Mouse (Mus musculus) lung, embryonic 16.5 days (tissue): ENCODE results near the gene Slain1. TPM values are rescaled to one million over a fixed set of nuclear protein-coding genes. Genes with fewer than 3 reads are reported as not detected.

Experiments used
- ATAC-seq: fragments of 200-750 bp; cut with Nextera tagmentation; 2 replicates; pipeline ENCODE4 v1.8.0; 2017; ENCODE audit warnings: low read depth, mild to moderate bottlenecking, moderate library complexity
- H3K27ac ChIP-seq: fragments of 300-500 bp; sonication (generic); 2 replicates; pipeline ENCODE4 v1.5.1; 2014; ENCODE audit warnings: mild to moderate bottlenecking, control low read depth, low read length
- H3K27me3 ChIP-seq: fragments of 300-500 bp; sonication (generic); 2 replicates; pipeline ENCODE4 v1.6.1; 2014; ENCODE audit warnings: low read depth, low read length, mixed read lengths; ENCODE audit not compliant: control insufficient read depth, insufficient read depth
- H3K36me3 ChIP-seq: fragments of 300-500 bp; sonication (generic); 2 replicates; pipeline ENCODE4 v1.6.1; 2014; ENCODE audit warnings: low read length; ENCODE audit not compliant: control insufficient read depth, insufficient read depth
- H3K4me1 ChIP-seq: fragments of 300-500 bp; sonication (generic); replicated peaks from 2 replicates; pipeline ENCODE4 v1.6.1; 2014; ENCODE audit warnings: low read length, mixed read lengths; ENCODE audit not compliant: control insufficient read depth, insufficient read depth
- H3K4me2 ChIP-seq: fragments of 300-500 bp; sonication (generic); 2 replicates; pipeline ENCODE4 v1.6.1; 2014; ENCODE audit warnings: low read depth, low read length, control low read depth
- H3K4me3 ChIP-seq: fragments of 300-500 bp; sonication (generic); 2 replicates; pipeline ENCODE4 v1.5.1; 2014; ENCODE audit warnings: mild to moderate bottlenecking, low read length, control low read depth
- H3K9ac ChIP-seq: fragments of 300-500 bp; sonication (generic); 2 replicates; pipeline ENCODE4 v1.6.1; 2014; ENCODE audit warnings: low read length, control low read depth
- H3K9me3 ChIP-seq: fragments of 300-500 bp; sonication (generic); 2 replicates; pipeline ENCODE4 v1.6.1; 2016; ENCODE audit warnings: low read length; ENCODE audit not compliant: control insufficient read depth
- WGBS: fragments of 180-500 bp; shearing (Covaris S2); extraction: QIAGEN DNeasy Blood & Tissue Kit; methylation state at CpG from one replicate; pipeline ENCODE4 v1.1.7; 2014; 5-methylcytosine and 5-hydroxymethylcytosine counted together
- polyA plus RNA-seq: library from polyadenylated mRNA; unstranded; fragments of >200 nt; fragmentation: Nextera tagmentation; extraction: Ambion mirVana; gene quantifications from 2 replicates; pipeline ENCODE4 v1.2.1, GENCODE M21; 2015

Slain1 gene
- polyA plus RNA-seq, 1 experiment from 2014 or later, result 0.58 TPM

- WGBS, result 66% methylated on average over 5 of the region's 5 CpGs
- no peak overlapping the region for H3K27ac ChIP-seq
- no peak for ATAC-seq
- no peak overlapping the region for H3K9ac ChIP-seq
- H3K9me3 ChIP-seq, result no peaks in the 10 kb centered on the region
- no peak overlapping the region for H3K4me2 ChIP-seq
- no peak overlapping the region for H3K4me3 ChIP-seq
- H3K36me3 ChIP-seq, result no peaks in the 10 kb centered on the region
- peaks cover 14% of the 10 kb centered on the region for H3K27me3 ChIP-seq
- no peaks in the 10 kb centered on the region for H3K4me1 ChIP-seq
These were observed 5.4 kb downstream of the Slain1 start for GRCm38 (mm10) chr14:103655448-103655847.

- H3K9ac ChIP-seq, result no peak overlapping the region
- H3K9me3 ChIP-seq, result no peaks in the 10 kb centered on the region
- ATAC-seq, result no peak
- no peak overlapping the region for H3K27ac ChIP-seq
- H3K36me3 ChIP-seq, result no peaks in the 10 kb centered on the region
- no peaks in the 10 kb centered on the region for H3K27me3 ChIP-seq
- 76% methylated on average over 4 of the region's 4 CpGs for whole genome bisulfite sequencing
- H3K4me2 ChIP-seq, result no peak overlapping the region
- H3K4me1 ChIP-seq, result no peaks in the 10 kb centered on the region
- H3K4me3 ChIP-seq, result no peak overlapping the region
These were observed 7.8 kb downstream of the Slain1 start for GRCm38 (mm10) chr14:103657876-103658275.

- WGBS, result 75% methylated on average over 7 of the region's 7 CpGs
- Histone ChIP-seq H3K27me3 (no peaks in the 10 kb centered on the region), H3K4me1 (no peaks in the 10 kb centered on the region), H3K9me3 (no peaks in the 10 kb centered on the region), H3K9ac (no peak overlapping the region), H3K4me2 (no peak overlapping the region), H3K4me3 (no peak overlapping the region), H3K27ac (no peak overlapping the region), H3K36me3 (no peaks in the 10 kb centered on the region)
- no peak for ATAC-seq
These were observed 13.0 kb downstream of the Slain1 start for GRCm38 (mm10) chr14:103663026-103663425.

- H3K9ac ChIP-seq, result no peak overlapping the region
- no peaks in the 10 kb centered on the region for H3K9me3 ChIP-seq
- H3K27ac ChIP-seq, result no peak overlapping the region
- no peak for ATAC-seq
- 59% methylated on average over 4 of the region's 4 CpGs for WGBS
- no peaks in the 10 kb centered on the region for H3K4me1 ChIP-seq
- H3K36me3 ChIP-seq, result no peaks in the 10 kb centered on the region
- no peak overlapping the region for H3K4me3 ChIP-seq
- H3K4me2 ChIP-seq, result no peak overlapping the region
- H3K27me3 ChIP-seq, result no peaks in the 10 kb centered on the region
These were observed 14.4 kb downstream of the Slain1 start for GRCm38 (mm10) chr14:103664391-103664790.

- Histone ChIP-seq H3K27ac (no peak overlapping the region), H3K9me3 (no peaks in the 10 kb centered on the region), H3K4me3 (no peak overlapping the region), H3K27me3 (no peaks in the 10 kb centered on the region), H3K4me1 (no peaks in the 10 kb centered on the region), H3K9ac (no peak overlapping the region), H3K4me2 (no peak overlapping the region), H3K36me3 (no peaks in the 10 kb centered on the region)
- 50% methylated on average over 8 of the region's 8 CpGs for WGBS
- ATAC-seq, result no peak; the same call in 1 of the 2 replicates
These were observed 16.4 kb downstream of the Slain1 start for GRCm38 (mm10) chr14:103666347-103666954.

- no peak overlapping the region for H3K4me3 ChIP-seq
- no peaks in the 10 kb centered on the region for H3K36me3 ChIP-seq
These were observed 17.0 kb downstream of the Slain1 start for GRCm38 (mm10) chr14:103667036-103667435.

GRCm38 (mm10) chr14:103679395-103680217 lies 29.6 kb downstream of the Slain1 start:
- 0 out of 2 replicates have a peak overlapping the region, but pooled peaks have one; percentile 31 for H3K9ac ChIP-seq
- no peaks in the 10 kb centered on the region for H3K27me3 ChIP-seq
- 24% methylated on average over 18 of the region's 18 CpGs for WGBS
- peak; percentile 70 for ATAC-seq
- peak overlapping the region; percentile 54 for H3K4me2 ChIP-seq
- H3K27ac ChIP-seq, result no peak overlapping the region
- H3K9me3 ChIP-seq, result no peaks in the 10 kb centered on the region
- H3K4me3 ChIP-seq, result peak overlapping the region; percentile 19; the same call in 1 of the 2 replicates
- peaks cover 3% of the 10 kb centered on the region for H3K4me1 ChIP-seq
- H3K36me3 ChIP-seq, result no peaks in the 10 kb centered on the region

More at GRCm38 (mm10) chr14:103667036-103667435, 17.0 kb downstream of the Slain1 start:
- Histone ChIP-seq H3K4me1 (no peaks in the 10 kb centered on the region), H3K27ac (no peak overlapping the region), H3K9me3 (no peaks in the 10 kb centered on the region), H3K4me2 (no peak overlapping the region), H3K27me3 (no peaks in the 10 kb centered on the region), H3K9ac (no peak overlapping the region)
- 85% methylated on average over 8 of the region's 8 CpGs for WGBS
- no peak for ATAC-seq

GRCm38 (mm10) chr14:103680285-103680819 lies 30.3 kb downstream of the Slain1 start:
- no peak overlapping the region for H3K9ac ChIP-seq

GRCm38 (mm10) chr14:103682633-103683390 lies 32.8 kb downstream of the Slain1 start:
- H3K4me1 ChIP-seq, result peaks cover 3% of the 10 kb centered on the region
- peaks cover 2% of the 10 kb centered on the region; the same call in 1 of the 2 replicates for H3K36me3 ChIP-seq
- no peaks in the 10 kb centered on the region for H3K9me3 ChIP-seq
- no peak overlapping the region for H3K4me2 ChIP-seq
- ATAC-seq, result no peak
- no peak overlapping the region for H3K9ac ChIP-seq
- no peak overlapping the region for H3K4me3 ChIP-seq
- H3K27me3 ChIP-seq, result no peaks in the 10 kb centered on the region
- H3K27ac ChIP-seq, result no peak overlapping the region
- 63% methylated on average over 9 of the region's 9 CpGs for WGBS

More at GRCm38 (mm10) chr14:103680285-103680819, 30.3 kb downstream of the Slain1 start:
- ATAC-seq, result peak; percentile 85
- H3K27ac ChIP-seq, result no peak overlapping the region
- peaks cover 3% of the 10 kb centered on the region for H3K4me1 ChIP-seq
- H3K36me3 ChIP-seq, result no peaks in the 10 kb centered on the region
- 12% methylated on average over 7 of the region's 7 CpGs for WGBS
- H3K27me3 ChIP-seq, result no peaks in the 10 kb centered on the region
- H3K9me3 ChIP-seq, result no peaks in the 10 kb centered on the region
- H3K4me2 ChIP-seq, result peak overlapping the region; percentile 54
- no peak overlapping the region for H3K4me3 ChIP-seq
